Mouse (Mus musculus): ENCODE data around the gene Rnf38. TPM values are rescaled to one million over a fixed set of nuclear protein-coding genes. Genes with fewer than 3 reads are reported as not detected.
A peak's percentile ranks its signal among the peaks of the same experiment; 100 is the strongest.

Rnf38 gene
- polyA plus RNA-seq, 1 experiment from 2014 or later: 15.6 TPM

DNA sequence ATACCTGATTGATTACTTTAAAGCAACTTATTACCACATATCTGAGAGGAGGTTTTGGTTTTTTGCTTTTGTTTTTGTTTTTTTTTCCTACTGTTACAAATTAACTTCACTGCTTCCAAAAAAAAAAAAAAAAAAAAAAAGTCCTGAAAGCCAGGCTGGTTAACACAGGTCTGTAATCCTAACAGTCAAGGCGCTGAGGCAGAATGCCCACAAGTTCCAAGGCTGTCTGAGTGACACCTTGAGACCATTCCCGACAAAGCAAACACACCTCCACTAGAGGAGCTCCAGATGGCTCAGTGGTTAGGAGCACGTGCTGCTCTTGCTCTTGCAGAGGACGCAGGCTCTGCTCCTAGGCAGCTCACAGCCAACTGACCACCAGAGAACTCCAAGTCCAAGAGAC lies 10.1 kb downstream of the Rnf38 start:
- no peaks in the 10 kb centered on the region for H3K27me3 ChIP-seq (replicated peaks)
- H3K4me1 ChIP-seq: peaks cover 8% of the 10 kb centered on the region; the same call in 1 of the 2 replicates
- no peaks in the 10 kb centered on the region for H3K9me3 ChIP-seq
- H3K9ac ChIP-seq: no peak overlapping the region
- H3K27ac ChIP-seq (replicated peaks): no peak overlapping the region
- no peaks in the 10 kb centered on the region for H3K36me3 ChIP-seq
- WGBS: 62% methylated on average over 4 of the region's 4 CpGs
- H3K4me2 ChIP-seq: no peak overlapping the region
- no peak for ATAC-seq (ENCODE audit: extremely low read depth, insufficient number of reproducible peaks, low FRiP score, low TSS enrichment)
- H3K4me3 ChIP-seq: no peak overlapping the region

DNA sequence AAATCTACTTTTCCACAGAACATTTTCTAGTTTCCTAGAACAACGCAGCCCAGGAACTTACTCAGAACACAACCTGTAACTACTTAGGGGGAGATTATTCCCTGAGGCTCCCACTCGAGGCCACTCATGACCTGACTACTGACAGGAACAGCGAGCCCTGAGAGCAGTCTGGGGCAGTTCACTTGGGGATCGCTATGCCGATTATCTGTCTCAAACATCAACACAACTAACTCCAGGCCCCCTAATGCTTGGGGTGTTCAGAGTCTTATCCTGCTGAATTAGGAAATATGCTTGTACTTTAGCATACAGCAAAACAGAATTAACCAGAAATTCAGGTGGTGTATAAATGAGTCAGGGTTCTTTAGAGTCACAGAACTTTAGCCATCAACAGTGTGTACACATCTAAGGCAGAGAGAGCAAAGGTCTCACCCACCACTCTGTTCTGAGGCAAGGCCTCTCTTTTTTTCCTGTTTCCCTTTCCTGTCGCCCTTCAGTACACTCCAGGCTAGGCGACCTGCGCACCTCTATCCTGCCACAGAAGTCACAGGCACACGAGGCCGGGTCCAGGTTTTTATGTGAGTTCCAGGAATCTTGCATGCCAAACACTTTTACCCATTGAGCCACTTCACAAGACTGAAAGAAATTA lies 16.7 kb downstream of the Rnf38 start:
- Histone ChIP-seq H3K9me3 (no peaks in the 10 kb centered on the region), H3K27me3 (replicated peaks) (no peaks in the 10 kb centered on the region), H3K4me3 (no peak overlapping the region), H3K4me1 (peaks cover 9% of the 10 kb centered on the region), H3K36me3 (no peaks in the 10 kb centered on the region), H3K9ac (no peak overlapping the region), H3K4me2 (no peak overlapping the region), H3K27ac (replicated peaks) (no peak overlapping the region)
- 43% methylated on average over 10 of the region's 10 CpGs for WGBS
- ATAC-seq (ENCODE audit: extremely low read depth, insufficient number of reproducible peaks, low FRiP score, low TSS enrichment): no peak

DNA sequence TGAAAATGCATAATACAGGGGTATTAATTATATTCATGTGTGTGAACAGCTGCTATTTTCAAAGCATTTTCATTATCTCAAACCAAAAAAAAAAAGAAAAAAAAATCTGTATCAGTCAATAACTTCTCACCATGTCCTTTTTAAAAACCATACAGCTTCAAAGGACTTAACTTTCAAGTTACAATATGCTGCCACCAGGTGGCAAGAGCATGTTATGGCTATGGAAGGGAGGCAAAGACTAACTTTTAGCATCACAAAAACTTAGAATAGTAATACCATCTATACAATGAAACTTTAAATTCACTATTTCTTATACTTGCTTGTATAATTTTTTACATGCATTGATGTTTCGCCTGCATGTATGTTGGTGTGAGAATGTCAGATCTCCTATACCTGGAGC lies 33.6 kb downstream of the Rnf38 start:
- Histone ChIP-seq H3K27me3 (replicated peaks) (no peaks in the 10 kb centered on the region), H3K4me2 (no peak overlapping the region), H3K4me1 (peaks cover 11% of the 10 kb centered on the region), H3K27ac (replicated peaks) (no peak overlapping the region), H3K9me3 (no peaks in the 10 kb centered on the region), H3K4me3 (no peak overlapping the region), H3K36me3 (no peaks in the 10 kb centered on the region), H3K9ac (no peak overlapping the region)
- no peak for ATAC-seq (ENCODE audit: extremely low read depth, insufficient number of reproducible peaks, low FRiP score, low TSS enrichment)
- WGBS: 63% methylated on average over 1 of the region's 1 CpGs

DNA sequence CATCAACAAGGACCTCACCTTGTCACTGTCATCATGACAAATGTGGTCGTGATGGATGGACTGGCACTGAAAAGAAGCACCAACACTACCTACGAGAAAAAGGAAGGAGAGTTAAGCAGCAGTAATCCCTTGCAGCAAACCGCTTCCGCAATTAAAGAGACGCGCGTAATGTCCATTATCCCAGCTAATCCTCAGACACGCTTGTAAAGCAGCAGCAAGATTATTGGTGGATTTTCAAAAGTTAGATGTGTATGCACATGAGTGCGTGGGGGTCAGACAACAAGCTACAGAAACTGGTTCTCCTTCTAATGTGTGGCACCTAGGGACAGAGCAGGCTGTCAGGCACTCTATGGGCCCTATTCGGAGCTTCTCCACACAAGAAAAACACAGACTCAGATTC lies 46.2 kb downstream of the Rnf38 start:
- Histone ChIP-seq H3K4me1 (no peaks in the 10 kb centered on the region), H3K4me3 (no peak overlapping the region), H3K9ac (no peak overlapping the region), H3K27ac (replicated peaks) (no peak overlapping the region), H3K4me2 (no peak overlapping the region), H3K27me3 (replicated peaks) (no peaks in the 10 kb centered on the region), H3K9me3 (no peaks in the 10 kb centered on the region), H3K36me3 (no peaks in the 10 kb centered on the region)
- 83% methylated on average over 10 of the region's 10 CpGs for WGBS
- ATAC-seq (ENCODE audit: extremely low read depth, insufficient number of reproducible peaks, low FRiP score, low TSS enrichment): no peak

DNA sequence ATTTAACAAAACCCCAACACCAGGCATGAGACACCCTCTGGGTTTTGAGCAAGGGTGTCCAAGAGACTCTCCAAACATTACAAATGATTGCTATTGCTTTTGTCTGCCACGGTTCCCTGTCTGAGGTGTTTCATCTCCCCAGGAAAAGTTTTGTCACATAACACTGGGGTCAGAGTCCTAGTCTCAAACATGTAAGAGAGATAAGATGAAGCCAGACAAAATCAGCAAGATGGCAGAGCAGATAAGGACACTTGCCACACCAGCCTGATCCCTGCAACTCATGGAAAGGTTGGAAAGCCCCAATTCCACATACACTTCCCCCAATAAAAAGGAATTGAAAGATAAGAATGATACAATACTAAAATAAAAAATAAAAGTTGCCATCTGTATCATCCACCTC lies 49.7 kb downstream of the Rnf38 start:
- H3K4me2 ChIP-seq: no peak overlapping the region
- H3K4me3 ChIP-seq: no peak overlapping the region
- H3K4me1 ChIP-seq: peaks cover 6% of the 10 kb centered on the region; the same call in 1 of the 2 replicates
- no peaks in the 10 kb centered on the region for H3K27me3 ChIP-seq (replicated peaks)
- no peaks in the 10 kb centered on the region for H3K9me3 ChIP-seq
- ATAC-seq (ENCODE audit: extremely low read depth, insufficient number of reproducible peaks, low FRiP score, low TSS enrichment): no peak
- H3K27ac ChIP-seq (replicated peaks): no peak overlapping the region
- H3K36me3 ChIP-seq: no peaks in the 10 kb centered on the region
- whole genome bisulfite sequencing: 55% methylated on average over 1 of the region's 1 CpGs
- H3K9ac ChIP-seq: no peak overlapping the region

DNA sequence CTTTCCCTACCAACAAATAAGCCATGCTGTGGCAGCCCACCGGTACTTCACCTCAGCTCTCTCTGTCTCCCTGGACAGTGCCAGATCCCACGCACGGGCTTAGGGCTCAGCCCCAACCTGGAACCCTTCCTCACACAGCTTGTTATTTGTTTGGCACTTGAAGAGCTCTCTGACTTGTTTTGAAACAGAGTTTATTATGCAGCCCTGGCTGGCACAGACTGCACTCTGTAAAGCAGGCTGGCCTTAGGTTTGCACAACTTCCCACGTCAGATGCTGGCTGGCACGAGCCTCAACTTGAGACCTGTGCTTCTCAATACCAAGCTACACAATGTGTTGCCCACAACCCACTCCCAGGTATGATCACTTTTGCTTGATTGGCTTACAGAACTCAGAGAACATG lies 53.8 kb downstream of the Rnf38 start:
- Histone ChIP-seq H3K9ac (no peak overlapping the region), H3K4me1 (peaks cover 6% of the 10 kb centered on the region; the same call in 1 of the 2 replicates), H3K9me3 (no peaks in the 10 kb centered on the region), H3K4me3 (no peak overlapping the region), H3K4me2 (no peak overlapping the region), H3K27me3 (replicated peaks) (no peaks in the 10 kb centered on the region), H3K36me3 (no peaks in the 10 kb centered on the region), H3K27ac (replicated peaks) (no peak overlapping the region)
- WGBS: 66% methylated on average over 5 of the region's 5 CpGs
- no peak for ATAC-seq (ENCODE audit: extremely low read depth, insufficient number of reproducible peaks, low FRiP score, low TSS enrichment)

DNA sequence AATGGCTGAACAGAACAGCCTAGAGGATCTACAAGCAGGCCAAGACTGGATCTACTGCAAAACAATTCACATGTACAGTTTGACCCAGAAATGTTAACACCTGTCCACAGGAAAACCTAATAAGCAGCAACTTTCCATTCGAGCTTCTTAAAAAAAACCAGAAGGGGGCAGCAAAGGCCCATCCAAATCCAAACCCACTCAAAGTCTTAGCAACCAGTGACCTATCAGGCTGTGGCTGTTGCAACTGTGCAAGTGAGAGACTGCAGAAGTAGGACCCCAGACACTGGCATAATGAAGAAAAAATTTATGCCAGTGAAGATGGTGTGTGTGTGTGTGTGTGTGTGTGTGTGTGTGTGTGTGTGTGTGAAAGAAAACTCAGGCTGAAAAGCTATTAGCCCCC lies 60.4 kb downstream of the Rnf38 start:
- no peak for ATAC-seq (ENCODE audit: extremely low read depth, insufficient number of reproducible peaks, low FRiP score, low TSS enrichment)
- WGBS: 0% methylated on average over 1 of the region's 1 CpGs

GRCm38 (mm10) chr4:44172676-44173075 lies 60.9 kb downstream of the Rnf38 start:
- no peaks in the 10 kb centered on the region for H3K36me3 ChIP-seq
- H3K9me3 ChIP-seq: no peaks in the 10 kb centered on the region
- H3K4me2 ChIP-seq: no peak overlapping the region
- peaks cover 14% of the 10 kb centered on the region for H3K4me1 ChIP-seq
- no peaks in the 10 kb centered on the region for H3K27me3 ChIP-seq (replicated peaks)
- no peak overlapping the region for H3K9ac ChIP-seq
- 49% methylated on average over 5 of the region's 5 CpGs for WGBS
- ATAC-seq (ENCODE audit: extremely low read depth, insufficient number of reproducible peaks, low FRiP score, low TSS enrichment): no peak
- H3K4me3 ChIP-seq: no peak overlapping the region
- no peak overlapping the region for H3K27ac ChIP-seq (replicated peaks)

More for the DNA sequence above, 60.4 kb downstream of the Rnf38 start:
- Histone ChIP-seq H3K9ac (no peak overlapping the region), H3K4me1 (peaks cover 14% of the 10 kb centered on the region), H3K4me3 (no peak overlapping the region), H3K4me2 (no peak overlapping the region), H3K9me3 (no peaks in the 10 kb centered on the region), H3K27me3 (replicated peaks) (no peaks in the 10 kb centered on the region), H3K36me3 (no peaks in the 10 kb centered on the region), H3K27ac (replicated peaks) (no peak overlapping the region)

DNA sequence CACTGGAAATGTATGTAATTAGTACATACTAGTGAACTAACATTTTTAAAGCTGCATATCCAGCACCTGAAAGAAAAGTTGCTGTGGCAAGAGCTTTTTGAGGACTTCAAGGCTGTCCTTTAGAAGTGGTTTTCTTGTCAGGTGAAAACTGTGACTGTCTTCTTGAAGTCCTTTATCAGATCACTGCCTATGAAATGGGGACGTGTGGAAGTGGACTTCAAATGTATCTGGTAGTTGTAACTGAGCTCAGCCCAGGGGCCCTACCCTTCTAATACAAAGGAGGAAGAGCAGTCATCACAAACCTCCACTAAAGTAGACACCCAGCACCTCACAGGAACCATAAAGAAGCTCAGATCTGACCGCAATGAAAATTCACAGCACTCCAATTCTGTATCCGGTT lies 63.7 kb downstream of the Rnf38 start:
- H3K4me2 ChIP-seq: no peak overlapping the region
- no peak overlapping the region for H3K9ac ChIP-seq
- WGBS: 78% methylated on average over 3 of the region's 3 CpGs
- H3K27me3 ChIP-seq (replicated peaks): no peaks in the 10 kb centered on the region
- ATAC-seq (ENCODE audit: extremely low read depth, insufficient number of reproducible peaks, low FRiP score, low TSS enrichment): no peak
- H3K9me3 ChIP-seq: no peaks in the 10 kb centered on the region
- H3K4me1 ChIP-seq: peaks cover 29% of the 10 kb centered on the region
- H3K36me3 ChIP-seq: no peaks in the 10 kb centered on the region
- H3K4me3 ChIP-seq: no peak overlapping the region
- H3K27ac ChIP-seq (replicated peaks): no peak overlapping the region

DNA sequence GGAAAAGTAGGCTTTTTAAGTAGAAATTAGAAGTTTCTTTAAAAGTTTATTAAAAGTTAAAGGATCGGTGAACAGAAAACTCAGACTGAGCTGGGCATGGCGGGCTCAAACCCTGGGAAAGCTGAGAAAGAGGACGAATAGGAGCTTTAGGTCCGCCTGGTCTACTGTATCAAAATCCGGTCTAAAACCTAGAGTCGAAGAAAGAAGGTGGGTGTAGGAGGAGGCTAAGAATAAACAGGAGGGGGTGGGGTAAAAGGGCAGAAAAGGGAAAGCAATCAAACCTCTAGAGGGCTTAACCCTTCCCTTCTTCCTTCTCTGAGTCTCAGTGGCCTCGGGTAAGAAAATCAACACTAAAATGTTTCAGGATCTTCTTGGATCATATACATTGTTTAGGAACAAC lies 64.8 kb downstream of the Rnf38 start:
- Histone ChIP-seq H3K36me3 (no peaks in the 10 kb centered on the region), H3K27ac (replicated peaks) (peak overlapping the region; percentile 80), H3K4me1 (peaks cover 39% of the 10 kb centered on the region), H3K9ac (peak overlapping the region; percentile 81), H3K27me3 (replicated peaks) (no peaks in the 10 kb centered on the region), H3K4me3 (peak overlapping the region; percentile 61), H3K9me3 (no peaks in the 10 kb centered on the region), H3K4me2 (peak overlapping the region; percentile 80)
- no peak for ATAC-seq (ENCODE audit: extremely low read depth, insufficient number of reproducible peaks, low FRiP score, low TSS enrichment)
- 2% methylated on average over 7 of the region's 7 CpGs for WGBS

DNA sequence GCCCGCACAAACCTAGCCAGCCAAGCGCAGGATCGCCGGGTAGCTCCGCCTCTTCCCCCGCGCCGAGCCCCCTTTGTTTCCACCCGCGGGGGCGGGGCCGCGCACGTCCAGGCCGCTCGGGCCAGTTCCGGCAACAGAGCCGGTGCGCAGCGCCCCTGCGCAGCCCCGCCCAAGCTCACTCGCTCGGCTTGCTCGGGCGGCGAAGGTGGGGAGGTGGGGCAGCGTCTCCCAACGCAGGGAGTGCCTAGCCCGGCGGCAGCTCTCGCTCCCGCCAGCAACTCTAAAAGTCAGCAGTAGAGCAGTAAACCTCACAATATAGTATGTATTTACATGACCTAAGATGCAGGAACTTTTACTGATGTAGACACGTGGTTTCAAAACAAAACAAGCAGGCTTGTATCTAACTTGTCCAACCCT lies 65.3 kb downstream of the Rnf38 start:
- 0% methylated on average over 26 of the region's 34 CpGs for WGBS
- peak; percentile 89 for ATAC-seq (ENCODE audit: extremely low read depth, insufficient number of reproducible peaks, low FRiP score, low TSS enrichment)
- Histone ChIP-seq H3K27me3 (replicated peaks) (no peaks in the 10 kb centered on the region), H3K4me1 (peaks cover 44% of the 10 kb centered on the region), H3K9ac (peak overlapping the region; percentile 81), H3K27ac (replicated peaks) (peak overlapping the region; percentile 80), H3K9me3 (no peaks in the 10 kb centered on the region), H3K4me2 (peak overlapping the region; percentile 80), H3K4me3 (peak overlapping the region; percentile 61), H3K36me3 (no peaks in the 10 kb centered on the region)

GRCm38 (mm10) chr4:44167397-44168121 lies 66.0 kb downstream of the Rnf38 start:
- under 1% methylated on average over 85 of the region's 95 CpGs for WGBS
- Histone ChIP-seq H3K9me3 (no peaks in the 10 kb centered on the region), H3K4me1 (peaks cover 50% of the 10 kb centered on the region), H3K4me3 (peak overlapping the region; percentile 89), H3K9ac (peak overlapping the region; percentile 95), H3K27ac (replicated peaks) (peak overlapping the region; percentile 99), H3K27me3 (replicated peaks) (no peaks in the 10 kb centered on the region), H3K4me2 (peak overlapping the region; percentile 76), H3K36me3 (no peaks in the 10 kb centered on the region)
- ATAC-seq (ENCODE audit: extremely low read depth, insufficient number of reproducible peaks, low FRiP score, low TSS enrichment): peak; percentile 78

All from heart, embryonic 13.5 days (tissue).